9 mouse cellular contexts compared by ENCODE assay signal in genomic region chr2:181136934-181137333, GRCm38 (mm10). TPM values are rescaled to one million over a fixed set of nuclear protein-coding genes. Genes with fewer than 3 reads are reported as not detected.
DNase-seq lines count a peak whose midpoint lies in the region; ATAC-seq lines count a peak whose summit lies in the region.
"Had no signal": no experiment of that assay in that cellular context is flagged by ENCODE, and none has a peak within 500 bp of the region (broad histone marks: within the 10 kb centered on the region; RNA-seq: fewer than 3 reads in every experiment).

No protein-coding gene starts in this region.

- no peaks in the 10 kb centered on the region for H3K36me3 ChIP-seq in midbrain, embryonic 10.5 days
- H3K36me3 ChIP-seq in midbrain, embryonic 15.5 days (replicated peaks) = no peaks in the 10 kb centered on the region

- H3K4me1 ChIP-seq in midbrain, embryonic 10.5 days = peaks cover 22% of the 10 kb centered on the region
- peaks cover 23% of the 10 kb centered on the region for H3K4me1 ChIP-seq in midbrain, embryonic 15.5 days

- no peak for ATAC-seq in midbrain, embryonic 15.5 days (replicated peaks)

- WGBS in midbrain, embryonic 10.5 days = 7% methylated on average over 6 of the region's 6 CpGs
- WGBS in midbrain, embryonic 15.5 days = 2% methylated on average over 6 of the region's 6 CpGs

- no peak overlapping the region for H3K4me2 ChIP-seq in midbrain, embryonic 15.5 days

- no peak overlapping the region for H3K4me3 ChIP-seq in midbrain, embryonic 10.5 days
- no peak overlapping the region for H3K4me3 ChIP-seq in midbrain, embryonic 15.5 days

- peak; percentile 27 for DNase-seq in gastrocnemius, adult 18-20 months (ENCODE audit: low spot score)
- DNase-seq in gastrocnemius, postnatal 25 days = no peak
- peak; percentile 56 for DNase-seq in midbrain, embryonic 10.5 days (ENCODE audit: low spot score)
- peak; percentile 68 for DNase-seq in embryo, embryonic 9.5 days (ENCODE audit: extremely low spot score)
- DNase-seq in retina, embryonic 14.5 days (ENCODE audit: low spot score) = peak; percentile 64
- no peak for DNase-seq in thymus, postnatal 14 days
- no peak for DNase-seq in frontal cortex, adult 2 months (ENCODE audit: extremely low spot score in 1 of 2, low spot score in 1 of 2)

- H3K9ac ChIP-seq in midbrain, embryonic 15.5 days = no peak overlapping the region

- peaks cover 78% of the 10 kb centered on the region for H3K27me3 ChIP-seq in midbrain, embryonic 10.5 days (ENCODE audit: low read depth, poor library complexity, severe bottlenecking)
- H3K27me3 ChIP-seq in midbrain, embryonic 15.5 days (replicated peaks) = peaks cover 6% of the 10 kb centered on the region; the same call in 1 of the 2 replicates

- H3K27ac ChIP-seq in midbrain, embryonic 10.5 days (replicated peaks) = no peak overlapping the region
- H3K27ac ChIP-seq in midbrain, embryonic 15.5 days = no peak overlapping the region

- no peaks in the 10 kb centered on the region for H3K9me3 ChIP-seq in midbrain, embryonic 10.5 days (replicated peaks)
- H3K9me3 ChIP-seq in midbrain, embryonic 15.5 days = no peaks in the 10 kb centered on the region

RNA-seq across cellular contexts. Expression of gene Kcnq2, which starts 1.8 kb away (rescaled TPM):
- total RNA-seq in gastrocnemius, adult 18-20 months (2021) = under 1 TPM in 1 of 2 experiments, not detected in 1; 0.18 TPM
- not detected for total RNA-seq in gastrocnemius, postnatal 25 days (2021)
- polyA plus RNA-seq in midbrain, embryonic 10.5 days (2016; fragmentation: Nextera tagmentation; extraction: Ambion mirVana) = 3.5 and 9.7 TPM in 2 replicates
- polyA plus RNA-seq in midbrain, embryonic 15.5 days (2015; fragmentation: Nextera tagmentation; extraction: Ambion mirVana) = 54.0 and 62.5 TPM in 2 replicates
- polyA plus RNA-seq in frontal cortex, adult 2 months (2012; rRNA removed) = 167 and 170 TPM in 2 replicates
- total RNA-seq: liver, adult 2 months had no signal
- polyA plus RNA-seq: liver, adult 2 months had no signal

RNA-seq across cellular contexts. Expression of gene Eef1a2, which starts 19.9 kb away (rescaled TPM):
- total RNA-seq in gastrocnemius, adult 18-20 months (2021) = 1,000 to 10,000 TPM; 2,039 to 2,096 TPM
- 1,000 to 10,000 TPM; 1,917 to 2,157 TPM for total RNA-seq in gastrocnemius, postnatal 25 days (2021)
- polyA plus RNA-seq in midbrain, embryonic 10.5 days (2016; fragmentation: Nextera tagmentation; extraction: Ambion mirVana) = 0.29 TPM in 1 of 2 replicates, not detected in the other
- polyA plus RNA-seq in midbrain, embryonic 15.5 days (2015; fragmentation: Nextera tagmentation; extraction: Ambion mirVana) = 11.5 and 12.1 TPM in 2 replicates
- 939 and 990 TPM in 2 replicates for polyA plus RNA-seq in frontal cortex, adult 2 months (2012; rRNA removed)
- polyA plus RNA-seq: liver, adult 2 months had no signal

RNA-seq across cellular contexts. Expression of gene Ppdpf, which starts 50.1 kb away (rescaled TPM):
- 10 to 100 TPM; 41.7 to 44.5 TPM for total RNA-seq in gastrocnemius, adult 18-20 months (2021)
- total RNA-seq in gastrocnemius, postnatal 25 days (2021) = 10 to 100 TPM; 44.4 to 49.5 TPM
- polyA plus RNA-seq in midbrain, embryonic 10.5 days (2016; fragmentation: Nextera tagmentation; extraction: Ambion mirVana) = 375 and 418 TPM in 2 replicates
- polyA plus RNA-seq in midbrain, embryonic 15.5 days (2015; fragmentation: Nextera tagmentation; extraction: Ambion mirVana) = 432 and 436 TPM in 2 replicates
- polyA plus RNA-seq in frontal cortex, adult 2 months (2012; rRNA removed) = 117 and 142 TPM in 2 replicates

Comparison
In these comparisons a context has a peak if more than half of its experiments do, and no peak if none do; other contexts are left out.
1. DNase-seq: peak in gastrocnemius, adult 18-20 months (single experiment), midbrain, embryonic 10.5 days (single experiment), embryo, embryonic 9.5 days (single experiment) and retina, embryonic 14.5 days (single experiment); none in gastrocnemius, postnatal 25 days (single experiment), thymus, postnatal 14 days (single experiment) and frontal cortex, adult 2 months (0 of 2).
2. RNA of gene Eef1a2, which starts 19.9 kb away (polyA plus RNA-seq): 939 to 990 TPM in frontal cortex, adult 2 months; 11.5 to 12.1 TPM in midbrain, embryonic 15.5 days and 0.29 TPM in midbrain, embryonic 10.5 days; every median in the first group is over 10 times any median in the second.